Mouse (Mus musculus): Measurements from ENCODE around the gene Tmem131l. TPM values are rescaled to one million over a fixed set of nuclear protein-coding genes. Genes with fewer than 3 reads are reported as not detected.

Tmem131l gene
- polyA plus RNA-seq, 1 experiment from 2014 or later = 46.4 TPM

- Histone ChIP-seq H3K36me3 (ENCODE audit: control insufficient read depth, insufficient read depth, low read length) (peaks cover 28% of the 10 kb centered on the region), H3K27ac (ENCODE audit: low read length) (no peak overlapping the region), H3K27me3 (ENCODE audit: control insufficient read depth, insufficient read depth, low read depth, low read length) (no peaks in the 10 kb centered on the region), H3K9me3 (ENCODE audit: control insufficient read depth, low read length) (no peaks in the 10 kb centered on the region), H3K4me3 (ENCODE audit: low read length) (no peak overlapping the region), H3K9ac (ENCODE audit: low read length) (no peak overlapping the region), H3K4me2 (ENCODE audit: low read depth, low read length) (no peak overlapping the region), H3K4me1 (replicated peaks; ENCODE audit: control insufficient read depth, insufficient read depth, low read length) (no peaks in the 10 kb centered on the region)
- 93% methylated on average over 10 of the region's 10 CpGs for WGBS
- ATAC-seq (ENCODE audit: low read depth) = no peak
Observed at GRCm38 (mm10) chr3:83934514-83934913, 105.5 kb downstream of the Tmem131l start.

- no peak overlapping the region for H3K9ac ChIP-seq (ENCODE audit: low read length)
- 76% methylated on average over 11 of the region's 11 CpGs for WGBS
- H3K4me3 ChIP-seq (ENCODE audit: low read length) = no peak overlapping the region
- H3K36me3 ChIP-seq (ENCODE audit: control insufficient read depth, insufficient read depth, low read length) = peaks cover 24% of the 10 kb centered on the region
- no peaks in the 10 kb centered on the region for H3K4me1 ChIP-seq (replicated peaks; ENCODE audit: control insufficient read depth, insufficient read depth, low read length)
- no peaks in the 10 kb centered on the region for H3K27me3 ChIP-seq (ENCODE audit: control insufficient read depth, insufficient read depth, low read depth, low read length)
- H3K27ac ChIP-seq (ENCODE audit: low read length) = no peak overlapping the region
- no peaks in the 10 kb centered on the region for H3K9me3 ChIP-seq (ENCODE audit: control insufficient read depth, low read length)
- H3K4me2 ChIP-seq (ENCODE audit: low read depth, low read length) = no peak overlapping the region
- ATAC-seq (ENCODE audit: low read depth) = 0 out of 2 replicates have a peak, but pooled peaks have one; percentile 31
Observed at GRCm38 (mm10) chr3:83915768-83916496, 124.0 kb downstream of the Tmem131l start.

- no peaks in the 10 kb centered on the region for H3K27me3 ChIP-seq (ENCODE audit: control insufficient read depth, insufficient read depth, low read depth, low read length)
- H3K4me1 ChIP-seq (replicated peaks; ENCODE audit: control insufficient read depth, insufficient read depth, low read length) = no peaks in the 10 kb centered on the region
- 77% methylated on average over 3 of the region's 3 CpGs for WGBS
- ATAC-seq (ENCODE audit: low read depth) = no peak
- no peak overlapping the region for H3K27ac ChIP-seq (ENCODE audit: low read length)
- no peak overlapping the region for H3K4me2 ChIP-seq (ENCODE audit: low read depth, low read length)
- H3K4me3 ChIP-seq (ENCODE audit: low read length) = no peak overlapping the region
- no peaks in the 10 kb centered on the region for H3K9me3 ChIP-seq (ENCODE audit: control insufficient read depth, low read length)
- peaks cover 19% of the 10 kb centered on the region for H3K36me3 ChIP-seq (ENCODE audit: control insufficient read depth, insufficient read depth, low read length)
- no peak overlapping the region for H3K9ac ChIP-seq (ENCODE audit: low read length)
Observed at GRCm38 (mm10) chr3:83915102-83915501, 124.9 kb downstream of the Tmem131l start.

- Histone ChIP-seq H3K27me3 (ENCODE audit: control insufficient read depth, insufficient read depth, low read depth, low read length) (no peaks in the 10 kb centered on the region), H3K9ac (ENCODE audit: low read length) (no peak overlapping the region), H3K9me3 (ENCODE audit: control insufficient read depth, low read length) (no peaks in the 10 kb centered on the region), H3K27ac (ENCODE audit: low read length) (no peak overlapping the region), H3K4me2 (ENCODE audit: low read depth, low read length) (no peak overlapping the region), H3K4me3 (ENCODE audit: low read length) (no peak overlapping the region), H3K36me3 (ENCODE audit: control insufficient read depth, insufficient read depth, low read length) (peaks cover 11% of the 10 kb centered on the region), H3K4me1 (replicated peaks; ENCODE audit: control insufficient read depth, insufficient read depth, low read length) (no peaks in the 10 kb centered on the region)
- ATAC-seq (ENCODE audit: low read depth) = peak; percentile 60; the same call in 1 of the 2 replicates
- WGBS = 72% methylated on average over 5 of the region's 5 CpGs
Observed at GRCm38 (mm10) chr3:83910707-83911106, 129.3 kb downstream of the Tmem131l start.

GRCm38 (mm10) chr3:83906185-83906584 is 133.8 kb downstream of the Tmem131l start:
- Histone ChIP-seq H3K4me1 (replicated peaks; ENCODE audit: control insufficient read depth, insufficient read depth, low read length) (no peaks in the 10 kb centered on the region), H3K4me3 (ENCODE audit: low read length) (no peak overlapping the region), H3K9ac (ENCODE audit: low read length) (no peak overlapping the region), H3K27me3 (ENCODE audit: control insufficient read depth, insufficient read depth, low read depth, low read length) (no peaks in the 10 kb centered on the region), H3K9me3 (ENCODE audit: control insufficient read depth, low read length) (no peaks in the 10 kb centered on the region), H3K4me2 (ENCODE audit: low read depth, low read length) (no peak overlapping the region), H3K36me3 (ENCODE audit: control insufficient read depth, insufficient read depth, low read length) (peaks cover 23% of the 10 kb centered on the region), H3K27ac (ENCODE audit: low read length) (no peak overlapping the region)
- ATAC-seq (ENCODE audit: low read depth) = no peak
- WGBS = 89% methylated on average over 9 of the region's 9 CpGs

- H3K9ac ChIP-seq (ENCODE audit: low read length) = no peak overlapping the region
- no peak overlapping the region for H3K27ac ChIP-seq (ENCODE audit: low read length)
- no peak for ATAC-seq (ENCODE audit: low read depth)
- WGBS = 73% methylated on average over 6 of the region's 6 CpGs
- H3K9me3 ChIP-seq (ENCODE audit: control insufficient read depth, low read length) = no peaks in the 10 kb centered on the region
- H3K36me3 ChIP-seq (ENCODE audit: control insufficient read depth, insufficient read depth, low read length) = peaks cover 29% of the 10 kb centered on the region
- no peaks in the 10 kb centered on the region for H3K4me1 ChIP-seq (replicated peaks; ENCODE audit: control insufficient read depth, insufficient read depth, low read length)
- no peaks in the 10 kb centered on the region for H3K27me3 ChIP-seq (ENCODE audit: control insufficient read depth, insufficient read depth, low read depth, low read length)
- no peak overlapping the region for H3K4me3 ChIP-seq (ENCODE audit: low read length)
- H3K4me2 ChIP-seq (ENCODE audit: low read depth, low read length) = no peak overlapping the region
Observed at GRCm38 (mm10) chr3:83905161-83905560, 134.8 kb downstream of the Tmem131l start.

- Histone ChIP-seq H3K4me1 (replicated peaks; ENCODE audit: control insufficient read depth, insufficient read depth, low read length) (no peaks in the 10 kb centered on the region), H3K27ac (ENCODE audit: low read length) (no peak overlapping the region), H3K4me3 (ENCODE audit: low read length) (no peak overlapping the region), H3K27me3 (ENCODE audit: control insufficient read depth, insufficient read depth, low read depth, low read length) (no peaks in the 10 kb centered on the region), H3K9me3 (ENCODE audit: control insufficient read depth, low read length) (no peaks in the 10 kb centered on the region), H3K9ac (ENCODE audit: low read length) (no peak overlapping the region), H3K4me2 (ENCODE audit: low read depth, low read length) (no peak overlapping the region), H3K36me3 (ENCODE audit: control insufficient read depth, insufficient read depth, low read length) (peaks cover 31% of the 10 kb centered on the region)
- no peak for ATAC-seq (ENCODE audit: low read depth)
- WGBS = 67% methylated on average over 14 of the region's 14 CpGs
Observed at GRCm38 (mm10) chr3:83904176-83904958, 135.6 kb downstream of the Tmem131l start.

GRCm38 (mm10) chr3:83902943-83903342 is 137.0 kb downstream of the Tmem131l start:
- no peak overlapping the region for H3K27ac ChIP-seq (ENCODE audit: low read length)
- H3K9ac ChIP-seq (ENCODE audit: low read length) = no peak overlapping the region
- H3K4me1 ChIP-seq (replicated peaks; ENCODE audit: control insufficient read depth, insufficient read depth, low read length) = no peaks in the 10 kb centered on the region
- WGBS = 85% methylated on average over 5 of the region's 5 CpGs
- H3K36me3 ChIP-seq (ENCODE audit: control insufficient read depth, insufficient read depth, low read length) = peaks cover 40% of the 10 kb centered on the region
- no peak overlapping the region for H3K4me3 ChIP-seq (ENCODE audit: low read length)
- no peak for ATAC-seq (ENCODE audit: low read depth)
- no peaks in the 10 kb centered on the region for H3K9me3 ChIP-seq (ENCODE audit: control insufficient read depth, low read length)
- H3K4me2 ChIP-seq (ENCODE audit: low read depth, low read length) = no peak overlapping the region
- H3K27me3 ChIP-seq (ENCODE audit: control insufficient read depth, insufficient read depth, low read depth, low read length) = no peaks in the 10 kb centered on the region

- H3K27ac ChIP-seq (ENCODE audit: low read length) = no peak overlapping the region
- H3K36me3 ChIP-seq (ENCODE audit: control insufficient read depth, insufficient read depth, low read length) = peaks cover 40% of the 10 kb centered on the region
- ATAC-seq (ENCODE audit: low read depth) = no peak
- H3K4me2 ChIP-seq (ENCODE audit: low read depth, low read length) = no peak overlapping the region
- H3K4me3 ChIP-seq (ENCODE audit: low read length) = no peak overlapping the region
- no peaks in the 10 kb centered on the region for H3K9me3 ChIP-seq (ENCODE audit: control insufficient read depth, low read length)
- no peak overlapping the region for H3K9ac ChIP-seq (ENCODE audit: low read length)
- 79% methylated on average over 8 of the region's 8 CpGs for WGBS
- H3K27me3 ChIP-seq (ENCODE audit: control insufficient read depth, insufficient read depth, low read depth, low read length) = no peaks in the 10 kb centered on the region
- no peaks in the 10 kb centered on the region for H3K4me1 ChIP-seq (replicated peaks; ENCODE audit: control insufficient read depth, insufficient read depth, low read length)
Observed at GRCm38 (mm10) chr3:83902459-83902858, 137.5 kb downstream of the Tmem131l start.
